In the genomic region with DNA sequence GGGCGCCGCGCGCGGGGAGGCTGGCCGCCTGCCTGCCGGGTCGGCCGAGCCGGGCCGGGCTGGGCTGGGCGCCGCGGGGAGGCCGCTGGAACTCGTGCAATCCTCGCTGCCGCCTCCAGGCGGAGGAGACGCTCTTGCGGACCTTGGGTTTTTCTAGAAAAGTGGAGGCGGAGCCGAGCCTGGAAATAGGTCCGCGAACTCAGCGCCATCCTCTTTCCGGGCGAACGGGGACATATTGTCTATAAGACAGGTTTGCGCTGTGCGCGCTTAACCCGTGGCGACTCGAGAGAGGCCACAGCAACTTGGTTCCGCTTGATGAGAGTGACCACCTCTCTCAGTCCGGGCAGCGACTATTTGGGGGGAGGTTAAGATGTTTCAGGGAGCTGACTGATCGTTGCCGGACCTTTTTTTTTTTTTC, we compare ENCODE assay signal across 8 mouse cellular contexts. TPM values are rescaled to one million over a fixed set of nuclear protein-coding genes. Genes with fewer than 3 reads are reported as not detected.
DNase-seq lines count a peak whose midpoint lies in the region; ATAC-seq and TF ChIP-seq lines count a peak whose summit lies in the region.

No protein-coding gene starts in this region.

- no peaks in the 10 kb centered on the region for H3K27me3 ChIP-seq in embryonic facial prominence, embryonic 14.5 days (replicated peaks; ENCODE audit: control insufficient read depth, insufficient read depth, low read length)
- no peaks in the 10 kb centered on the region for H3K27me3 ChIP-seq in limb, embryonic 14.5 days (ENCODE audit: control insufficient read depth, insufficient read depth, low read length)
- H3K27me3 ChIP-seq in midbrain, embryonic 16.5 days (ENCODE audit: control insufficient read depth, insufficient read depth, low read depth, low read length), result no peaks in the 10 kb centered on the region
- H3K27me3 ChIP-seq in spleen, adult 2 months (ENCODE audit: control insufficient read depth, insufficient read depth, low read length), result no peaks in the 10 kb centered on the region

- H3K36me3 ChIP-seq in embryonic facial prominence, embryonic 14.5 days (ENCODE audit: control insufficient read depth, insufficient read depth, low read length), result peaks cover 45% of the 10 kb centered on the region
- peaks cover 43% of the 10 kb centered on the region for H3K36me3 ChIP-seq in limb, embryonic 14.5 days (ENCODE audit: control insufficient read depth, insufficient read depth, low read length)
- peaks cover 33% of the 10 kb centered on the region for H3K36me3 ChIP-seq in midbrain, embryonic 16.5 days (ENCODE audit: control insufficient read depth, insufficient read depth, low read length)
- H3K36me3 ChIP-seq in spleen, adult 2 months (ENCODE audit: control insufficient read depth, insufficient read depth, low read length), result peaks cover 22% of the 10 kb centered on the region

- WGBS in embryonic facial prominence, embryonic 14.5 days, result 0% methylated on average over 28 of the region's 40 CpGs
- WGBS in limb, embryonic 14.5 days, result under 1% methylated on average over 30 of the region's 40 CpGs
- 0% methylated on average over 37 of the region's 40 CpGs for WGBS in midbrain, embryonic 16.5 days
- WGBS in spleen, adult 2 months, result 1% methylated on average over 39 of the region's 40 CpGs

- peaks cover 6% of the 10 kb centered on the region; the same call in 1 of the 2 replicates for H3K4me1 ChIP-seq in embryonic facial prominence, embryonic 14.5 days (ENCODE audit: control insufficient read depth, insufficient read depth, low read length)
- H3K4me1 ChIP-seq in limb, embryonic 14.5 days (ENCODE audit: control insufficient read depth, insufficient read depth, low read length), result 0 out of 2 replicates have a peak, but pooled peaks cover 4% of the 10 kb centered on the region
- peaks cover 23% of the 10 kb centered on the region for H3K4me1 ChIP-seq in midbrain, embryonic 16.5 days (ENCODE audit: control insufficient read depth, insufficient read depth, low read length)
- H3K4me1 ChIP-seq in spleen, adult 2 months (ENCODE audit: control insufficient read depth, insufficient read depth, insufficient read length), result no peaks in the 10 kb centered on the region

- DNase-seq in 416B (ENCODE audit: low read depth), result peak; percentile 91
- peak; percentile 83 for DNase-seq in adrenal gland, postnatal 4 days (ENCODE audit: low spot score in 2 of 2)
- peak; percentile 94 for DNase-seq in embryonic facial prominence, embryonic 14.5 days (ENCODE audit: low spot score)
- peak; percentile 91 for DNase-seq in heart, adult 8-10 months (ENCODE audit: low spot score)
- peak; percentile 91 for DNase-seq in kidney, adult 9 months
- DNase-seq in limb, embryonic 14.5 days (ENCODE audit: low spot score), result peak; percentile 86
- DNase-seq in spleen, adult 2 months (ENCODE audit: low read depth in 1 of 2, low spot score in 2 of 2), result peak; percentile 87 to 88

- peak; percentile 71 for ATAC-seq in embryonic facial prominence, embryonic 14.5 days (ENCODE audit: low read depth)
- ATAC-seq in limb, embryonic 14.5 days (ENCODE audit: low FRiP score, low read depth), result peak; percentile 58
- ATAC-seq in midbrain, embryonic 16.5 days, result peak; percentile 73

- peak overlapping the region; percentile 98 for H3K9ac ChIP-seq in embryonic facial prominence, embryonic 14.5 days (ENCODE audit: low read depth, low read length)
- peak overlapping the region; percentile 97 for H3K9ac ChIP-seq in limb, embryonic 14.5 days (ENCODE audit: low read depth, low read length, severe bottlenecking)
- H3K9ac ChIP-seq in midbrain, embryonic 16.5 days (ENCODE audit: low read depth, low read length), result peak overlapping the region; percentile 95

- H3K27ac ChIP-seq in embryonic facial prominence, embryonic 14.5 days (replicated peaks; ENCODE audit: low read depth, low read length), result peak overlapping the region; percentile 99
- peak overlapping the region; percentile 98 for H3K27ac ChIP-seq in limb, embryonic 14.5 days (replicated peaks; ENCODE audit: low read depth, low read length)
- H3K27ac ChIP-seq in midbrain, embryonic 16.5 days (ENCODE audit: low read length), result peak overlapping the region; percentile 99
- H3K27ac ChIP-seq in spleen, adult 2 months (ENCODE audit: insufficient read depth, low read length), result peak overlapping the region; percentile 98

- peak; percentile 42; the same call in 1 of the 2 replicates for TF ChIP-seq CTCF in spleen, adult 2 months (IDR thresholded peaks at IDR 0.05; ENCODE audit: extremely low read depth, insufficient read depth, insufficient read length, insufficient replicate concordance)

- no peak for TF ChIP-seq POLR2A in limb, embryonic 14.5 days (IDR thresholded peaks at IDR 0.05; ENCODE audit: borderline replicate concordance, extremely low read depth, insufficient read depth, insufficient read length)
- no peak for TF ChIP-seq POLR2A in spleen, adult 2 months (IDR thresholded peaks at IDR 0.05; ENCODE audit: low read depth, low read length)

- H3K4me2 ChIP-seq in embryonic facial prominence, embryonic 14.5 days (ENCODE audit: low read depth, low read length), result peak overlapping the region; percentile 63
- peak overlapping the region; percentile 52 for H3K4me2 ChIP-seq in limb, embryonic 14.5 days (replicated peaks; ENCODE audit: low read depth, low read length, severe bottlenecking)
- H3K4me2 ChIP-seq in midbrain, embryonic 16.5 days (ENCODE audit: low read length), result peak overlapping the region; percentile 60

- H3K9me3 ChIP-seq in embryonic facial prominence, embryonic 14.5 days (ENCODE audit: control insufficient read depth, low read length), result no peaks in the 10 kb centered on the region
- no peaks in the 10 kb centered on the region for H3K9me3 ChIP-seq in limb, embryonic 14.5 days (ENCODE audit: control insufficient read depth, low read length)
- H3K9me3 ChIP-seq in midbrain, embryonic 16.5 days (replicated peaks; ENCODE audit: control insufficient read depth, low read length, poor library complexity, severe bottlenecking), result no peaks in the 10 kb centered on the region

- H3K4me3 ChIP-seq in embryonic facial prominence, embryonic 14.5 days (ENCODE audit: low read depth, low read length), result peak overlapping the region; percentile 90
- H3K4me3 ChIP-seq in limb, embryonic 14.5 days (replicated peaks; ENCODE audit: low read length), result peak overlapping the region; percentile 86
- H3K4me3 ChIP-seq in midbrain, embryonic 16.5 days (ENCODE audit: low read depth, low read length), result peak overlapping the region; percentile 88
- peak overlapping the region; percentile 97 for H3K4me3 ChIP-seq in spleen, adult 2 months (ENCODE audit: extremely low read depth, insufficient read depth, insufficient read length)

RNA-seq across cellular contexts. Expression of a gene that starts 0.8 kb away (rescaled TPM):
- total RNA-seq in adrenal gland, postnatal 4 days (2021), result 1,000 to 10,000 TPM; 3,227 to 3,375 TPM
- polyA plus RNA-seq in embryonic facial prominence, embryonic 14.5 days (2014; fragmentation: Nextera tagmentation; extraction: Ambion mirVana), result 1,262 and 1,432 TPM in 2 replicates
- total RNA-seq in heart, adult 8-10 months (2022), result 1,000 to 10,000 TPM; 2,668 to 3,319 (median 3,029) TPM
- 2,516 and 2,539 TPM in 2 replicates for polyA plus RNA-seq in limb, embryonic 14.5 days (2012; rRNA removed)
- 1,237 and 1,305 TPM in 2 replicates for polyA plus RNA-seq in limb, embryonic 14.5 days (2014; fragmentation: Nextera tagmentation; extraction: Ambion mirVana)
- 606 and 643 TPM in 2 replicates for polyA plus RNA-seq in midbrain, embryonic 16.5 days (2015; fragmentation: Nextera tagmentation; extraction: Ambion mirVana)
- polyA plus RNA-seq in spleen, adult 2 months (2012; rRNA removed), result 2,392 and 2,473 TPM in 2 replicates

RNA-seq across cellular contexts. Expression of a gene that starts 58.9 kb away (rescaled TPM):
- 10 to 100 TPM; 46.9 to 51.2 TPM for total RNA-seq in adrenal gland, postnatal 4 days (2021)
- 4.3 and 4.4 TPM in 2 replicates for polyA plus RNA-seq in embryonic facial prominence, embryonic 14.5 days (2014; fragmentation: Nextera tagmentation; extraction: Ambion mirVana)
- total RNA-seq in heart, adult 8-10 months (2022), result 10 to 100 TPM; 11.0 to 13.3 (median 11.6) TPM
- polyA plus RNA-seq in limb, embryonic 14.5 days (2012; rRNA removed), result 6.2 and 8.2 TPM in 2 replicates
- 3.5 and 4.6 TPM in 2 replicates for polyA plus RNA-seq in limb, embryonic 14.5 days (2014; fragmentation: Nextera tagmentation; extraction: Ambion mirVana)
- 8.9 and 11.0 TPM in 2 replicates for polyA plus RNA-seq in midbrain, embryonic 16.5 days (2015; fragmentation: Nextera tagmentation; extraction: Ambion mirVana)
- 6.0 and 8.7 TPM in 2 replicates for polyA plus RNA-seq in spleen, adult 2 months (2012; rRNA removed)

Comparison
In these comparisons a context has a peak if more than half of its experiments do, and no peak if none do; other contexts are left out.
1. Peak in every context shown above with its lines: DNase-seq, ATAC-seq, H3K4me3 ChIP-seq and H3K27ac ChIP-seq.